Mouse (Mus musculus) G1E (cell line): ENCODE data around the gene Apoa1.

Experiments used
- CTCF ChIP-seq: IDR thresholded peaks from 2 replicates; pipeline ENCODE4 v1.5.1; 2012; ENCODE audit warnings: low read depth, low read length, inconsistent platforms, mixed read lengths
- GATA1 ChIP-seq: IDR thresholded peaks from 2 replicates; pipeline ENCODE4 v1.6.1; 2012; ENCODE audit warnings: borderline replicate concordance, low read length, inconsistent platforms, mixed read lengths
- GATA2 ChIP-seq: IDR thresholded peaks from 2 replicates; pipeline ENCODE4 v1.6.1; 2012; ENCODE audit warnings: low read depth, low read length, inconsistent platforms, borderline replicate concordance
- POLR2AphosphoS5 ChIP-seq: IDR thresholded peaks from 2 replicates; pipeline ENCODE4 v1.6.1; 2012; ENCODE audit warnings: low read depth, low read length, inconsistent platforms; ENCODE audit not compliant: insufficient replicate concordance
- TAL1 ChIP-seq: conservative IDR thresholded peaks from 2 replicates; pipeline ENCODE4 v1.6.1; 2012; ENCODE audit warnings: low read depth, low read length, inconsistent platforms, mixed read lengths

- TF ChIP-seq TAL1 (no peak), CTCF (no peak), GATA2 (no peak), POLR2AphosphoS5 (no peak), GATA1 (no peak)
These were observed 19.9 kb upstream of the Apoa1 start for GRCm38 (mm10) chr9:46208401-46208974.
